ENCODE assay signal across 19 mouse cellular contexts in genomic region chr4:141948822-141949221, GRCm38 (mm10).
A peak's percentile ranks its signal among the peaks of the same experiment; 100 is the strongest.
DNase-seq lines count a peak whose midpoint lies in the region; ATAC-seq and TF ChIP-seq lines count a peak whose summit lies in the region.
"Had no signal": no experiment of that assay in that cellular context is flagged by ENCODE, and none has a peak within 500 bp of the region (broad histone marks: within the 10 kb centered on the region; RNA-seq: fewer than 3 reads in every experiment).

No protein-coding gene starts in this region.

- DNase-seq in heart, adult 11 months = peak; percentile 82
- DNase-seq in heart, adult 8-10 months (ENCODE audit: low spot score) = no peak
- DNase-seq in kidney, adult 9 months = no peak
- no peak for DNase-seq in lung, adult 2 months
- DNase-seq in adrenal gland, adult 18-20 months (ENCODE audit: low spot score in 2 of 2) = no peak
- DNase-seq: adrenal gland, postnatal 14 days; cerebellum, adult 18-20 months; cerebellum, postnatal 10 days; gastrocnemius, postnatal 36 days; heart, adult 2 months had no signal

- TF ChIP-seq POLR2A in lung, adult 2 months (IDR thresholded peaks at IDR 0.05; ENCODE audit: borderline replicate concordance, extremely low read depth, low read depth, low read length) = no peak

- H3K9ac ChIP-seq in kidney, embryonic 16.5 days (replicated peaks; ENCODE audit: low read length) = no peak overlapping the region
- H3K9ac ChIP-seq in lung, embryonic 16.5 days (ENCODE audit: low read length) = no peak overlapping the region
- 0 out of 2 replicates have a peak overlapping the region, but pooled peaks have one; percentile 41 for H3K9ac ChIP-seq in stomach, embryonic 16.5 days (ENCODE audit: low read length)
- H3K9ac ChIP-seq: forebrain, embryonic 13.5 days; forebrain, postnatal 0 days; heart, embryonic 12.5 days; hindbrain, embryonic 13.5 days had no signal

- H3K36me3 ChIP-seq in kidney, embryonic 16.5 days (ENCODE audit: insufficient read depth, low read length) = no peaks in the 10 kb centered on the region
- no peaks in the 10 kb centered on the region for H3K36me3 ChIP-seq in lung, embryonic 16.5 days (ENCODE audit: control insufficient read depth, insufficient read depth, low read length)
- H3K36me3 ChIP-seq in stomach, embryonic 16.5 days (ENCODE audit: control insufficient read depth, insufficient read depth, low read length) = no peaks in the 10 kb centered on the region
- H3K36me3 ChIP-seq: embryonic facial prominence, embryonic 10.5 days; heart, embryonic 12.5 days; hindbrain, embryonic 13.5 days had no signal

- H3K4me1 ChIP-seq in kidney, embryonic 16.5 days (ENCODE audit: insufficient read depth, low read length) = peaks cover 14% of the 10 kb centered on the region
- peaks cover 27% of the 10 kb centered on the region for H3K4me1 ChIP-seq in lung, embryonic 16.5 days (replicated peaks; ENCODE audit: control insufficient read depth, insufficient read depth, low read length)
- no peaks in the 10 kb centered on the region for H3K4me1 ChIP-seq in lung, adult 2 months (ENCODE audit: control insufficient read depth, insufficient read depth, low read length)
- peaks cover 17% of the 10 kb centered on the region; the same call in 1 of the 2 replicates for H3K4me1 ChIP-seq in stomach, embryonic 16.5 days (ENCODE audit: control insufficient read depth, insufficient read depth, low read length)
- H3K4me1 ChIP-seq: forebrain, embryonic 13.5 days had no signal

- no peaks in the 10 kb centered on the region for H3K27me3 ChIP-seq in kidney, embryonic 16.5 days (ENCODE audit: insufficient read depth, low read length)
- H3K27me3 ChIP-seq in lung, embryonic 16.5 days (ENCODE audit: control insufficient read depth, insufficient read depth, low read depth, low read length) = no peaks in the 10 kb centered on the region
- H3K27me3 ChIP-seq in stomach, embryonic 16.5 days (ENCODE audit: control insufficient read depth, insufficient read depth, low read length) = no peaks in the 10 kb centered on the region
- H3K27me3 ChIP-seq: forebrain, embryonic 13.5 days; heart, embryonic 12.5 days; hindbrain, embryonic 13.5 days had no signal

- H3K9me3 ChIP-seq in kidney, embryonic 16.5 days (ENCODE audit: low read length) = peaks cover 7% of the 10 kb centered on the region; the same call in 1 of the 2 replicates
- H3K9me3 ChIP-seq in lung, embryonic 16.5 days (ENCODE audit: control insufficient read depth, low read length) = no peaks in the 10 kb centered on the region
- no peaks in the 10 kb centered on the region for H3K9me3 ChIP-seq in stomach, embryonic 16.5 days (replicated peaks; ENCODE audit: control insufficient read depth, low read length)
- H3K9me3 ChIP-seq: forebrain, embryonic 13.5 days; hindbrain, embryonic 13.5 days had no signal

- H3K4me2 ChIP-seq in kidney, embryonic 16.5 days (replicated peaks; ENCODE audit: low read depth, low read length) = no peak overlapping the region
- H3K4me2 ChIP-seq in lung, embryonic 16.5 days (ENCODE audit: low read depth, low read length) = no peak overlapping the region
- H3K4me2 ChIP-seq in stomach, embryonic 16.5 days (ENCODE audit: low read depth, low read length) = no peak overlapping the region
- H3K4me2 ChIP-seq: forebrain, embryonic 13.5 days; heart, embryonic 12.5 days; hindbrain, embryonic 13.5 days had no signal

- peak overlapping the region; percentile 65 for H3K27ac ChIP-seq in kidney, embryonic 16.5 days (ENCODE audit: low read length)
- peak overlapping the region; percentile 65 for H3K27ac ChIP-seq in lung, embryonic 16.5 days (ENCODE audit: low read length)
- peak overlapping the region; percentile 84 for H3K27ac ChIP-seq in stomach, embryonic 16.5 days (ENCODE audit: low read length)
- H3K27ac ChIP-seq: embryonic facial prominence, embryonic 10.5 days; forebrain, embryonic 13.5 days; heart, adult 2 months; hindbrain, embryonic 13.5 days; hindbrain, postnatal 0 days had no signal

- 78% methylated on average over 3 of the region's 3 CpGs for WGBS in kidney, embryonic 16.5 days
- WGBS in lung, embryonic 16.5 days = 64% methylated on average over 3 of the region's 3 CpGs
- 83% methylated on average over 3 of the region's 3 CpGs for WGBS in lung, adult 2 months
- WGBS in stomach, embryonic 16.5 days = 85% methylated on average over 3 of the region's 3 CpGs

- no peak overlapping the region for H3K4me3 ChIP-seq in kidney, embryonic 16.5 days (ENCODE audit: low read length)
- no peak overlapping the region for H3K4me3 ChIP-seq in lung, embryonic 16.5 days (ENCODE audit: low read length)
- no peak overlapping the region for H3K4me3 ChIP-seq in lung, adult 2 months (replicated peaks; ENCODE audit: extremely low read depth, low read depth, low read length)
- no peak overlapping the region for H3K4me3 ChIP-seq in stomach, embryonic 16.5 days (replicated peaks; ENCODE audit: low read length)
- H3K4me3 ChIP-seq: embryonic facial prominence, embryonic 10.5 days; forebrain, embryonic 13.5 days; heart, adult 2 months; heart, embryonic 12.5 days; hindbrain, embryonic 13.5 days had no signal

- TF ChIP-seq CTCF in lung, adult 2 months (IDR thresholded peaks at IDR 0.05; ENCODE audit: insufficient read depth, low read length) = no peak

- ATAC-seq in kidney, embryonic 16.5 days (ENCODE audit: low FRiP score, low TSS enrichment) = no peak
- ATAC-seq in lung, embryonic 16.5 days (ENCODE audit: low read depth) = no peak
- no peak for ATAC-seq in stomach, embryonic 16.5 days (ENCODE audit: insufficient read depth, low FRiP score)
- ATAC-seq: hindbrain, postnatal 0 days had no signal
